Mouse (Mus musculus): Measurements from ENCODE around the gene Acp2. TPM values are rescaled to one million over a fixed set of nuclear protein-coding genes. Genes with fewer than 3 reads are reported as not detected.
A peak's percentile ranks its signal among the peaks of the same experiment; 100 is the strongest.

The Acp2 gene
- total RNA-seq (2021): 10 to 100 TPM; 50.5 to 57.5 TPM
- long read RNA-seq, experiment 1, full-length matches to known transcripts: 15 of 25 reads
- long read RNA-seq, experiment 1, partial matches to known transcripts: 7 of 25 reads
- long read RNA-seq, experiment 1, other reads (novel, unspliced or antisense): 3 of 25 reads
- long read RNA-seq, experiment 2, full-length matches to known transcripts: 26 of 43 reads
- long read RNA-seq, experiment 2, partial matches to known transcripts: 14 of 43 reads
- long read RNA-seq, experiment 2, other reads (novel, unspliced or antisense): 3 of 43 reads

GRCm38 (mm10) chr2:91202222-91202971 lies at the start of gene Acp2, which contains the start of gene Nr1h3:
TSS of gene Acp2 (plus strand) at chr2:91202885.
TSS of gene Nr1h3 (minus strand) at chr2:91202834.
- peak; percentile 29 for TF ChIP-seq CTCF (conservative IDR thresholded peaks at IDR 0.05)
- DNase-seq (ENCODE audit: low spot score in 2 of 2): peak; percentile 96
- H3K27ac ChIP-seq: peak within 1 kb of the TSS; percentile 94
- peak within 1 kb of the TSS; percentile 83 for H3K4me3 ChIP-seq

GRCm38 (mm10) chr2:91152885-91153377 lies 49.8 kb upstream of the Acp2 start:
- DNase-seq (ENCODE audit: low spot score in 2 of 2): no peak

GRCm38 (mm10) chr2:91154091-91154490 lies 48.6 kb upstream of the Acp2 start:
- H3K27ac ChIP-seq: no peak overlapping the region
- no peak for TF ChIP-seq CTCF (conservative IDR thresholded peaks at IDR 0.05)
- H3K4me3 ChIP-seq: no peak overlapping the region
- DNase-seq (ENCODE audit: low spot score in 2 of 2): no peak

More at GRCm38 (mm10) chr2:91152885-91153377, 49.8 kb upstream of the Acp2 start:
- H3K27ac ChIP-seq: no peak overlapping the region
- TF ChIP-seq CTCF (conservative IDR thresholded peaks at IDR 0.05): no peak
- no peak overlapping the region for H3K4me3 ChIP-seq

- H3K27ac ChIP-seq: no peak overlapping the region
- no peak for DNase-seq (ENCODE audit: low spot score in 2 of 2)
- H3K4me3 ChIP-seq: no peak overlapping the region
- no peak for TF ChIP-seq CTCF (conservative IDR thresholded peaks at IDR 0.05)
Measured at GRCm38 (mm10) chr2:91157002-91157752, 45.5 kb upstream of the Acp2 start.

GRCm38 (mm10) chr2:91160591-91160990 lies 42.1 kb upstream of the Acp2 start:
- DNase-seq (ENCODE audit: low spot score in 2 of 2): no peak
- no peak overlapping the region for H3K27ac ChIP-seq
- TF ChIP-seq CTCF (conservative IDR thresholded peaks at IDR 0.05): no peak
- no peak overlapping the region for H3K4me3 ChIP-seq

GRCm38 (mm10) chr2:91162952-91163351 lies 39.7 kb upstream of the Acp2 start:
- Histone ChIP-seq H3K27ac (no peak overlapping the region), H3K4me3 (no peak overlapping the region)
- no peak for TF ChIP-seq CTCF (conservative IDR thresholded peaks at IDR 0.05)
- no peak for DNase-seq (ENCODE audit: low spot score in 2 of 2)

GRCm38 (mm10) chr2:91163532-91163931 lies 39.2 kb upstream of the Acp2 start:
- Histone ChIP-seq H3K4me3 (no peak overlapping the region), H3K27ac (no peak overlapping the region)
- no peak for DNase-seq (ENCODE audit: low spot score in 2 of 2)
- no peak for TF ChIP-seq CTCF (conservative IDR thresholded peaks at IDR 0.05)

GRCm38 (mm10) chr2:91164991-91165390 lies 37.7 kb upstream of the Acp2 start:
- DNase-seq (ENCODE audit: low spot score in 2 of 2): no peak
- Histone ChIP-seq H3K4me3 (no peak overlapping the region), H3K27ac (no peak overlapping the region)
- TF ChIP-seq CTCF (conservative IDR thresholded peaks at IDR 0.05): no peak

- no peak for TF ChIP-seq CTCF (conservative IDR thresholded peaks at IDR 0.05)
- DNase-seq (ENCODE audit: low spot score in 2 of 2): no peak
- Histone ChIP-seq H3K4me3 (no peak overlapping the region), H3K27ac (no peak overlapping the region)
Measured at GRCm38 (mm10) chr2:91167629-91168028, 35.1 kb upstream of the Acp2 start.

- Histone ChIP-seq H3K27ac (no peak overlapping the region), H3K4me3 (no peak overlapping the region)
- DNase-seq (ENCODE audit: low spot score in 2 of 2): no peak
- no peak for TF ChIP-seq CTCF (conservative IDR thresholded peaks at IDR 0.05)
Measured at GRCm38 (mm10) chr2:91169587-91170322, 32.9 kb upstream of the Acp2 start.

- Histone ChIP-seq H3K4me3 (no peak overlapping the region), H3K27ac (no peak overlapping the region)
- TF ChIP-seq CTCF (conservative IDR thresholded peaks at IDR 0.05): no peak
- no peak for DNase-seq (ENCODE audit: low spot score in 2 of 2)
Measured at GRCm38 (mm10) chr2:91175490-91175889, 27.2 kb upstream of the Acp2 start.

- no peak for DNase-seq (ENCODE audit: low spot score in 2 of 2)
- Histone ChIP-seq H3K27ac (no peak overlapping the region), H3K4me3 (no peak overlapping the region)
- TF ChIP-seq CTCF (conservative IDR thresholded peaks at IDR 0.05): no peak
Measured at GRCm38 (mm10) chr2:91176234-91176633, 26.5 kb upstream of the Acp2 start.

Measured in layer of hippocampus, adult 2 months (tissue).